Mouse (Mus musculus) myocyte (in vitro differentiated cells): ENCODE measurements at regions not wholly inside any gene's neighbourhood (a gene's known extent, or its start where the extent isn't known, plus 50 kb on each side); places are given as distances from the start of the nearest gene placed in this dataset.

ENCODE experiments used
- H3K27me3 ChIP-seq: one replicate; pipeline ENCODE4 v1.6.1; 2011; ENCODE audit not compliant: control insufficient read depth, insufficient read depth, insufficient read length
- H3K36me3 ChIP-seq: one replicate; pipeline ENCODE4 v1.6.1; 2011; ENCODE audit not compliant: control insufficient read depth, insufficient read depth
- H3K4me2 ChIP-seq: one replicate; pipeline ENCODE4 v1.6.1; 2011; ENCODE audit warnings: low read depth, control low read depth
- H3K4me3 ChIP-seq: one replicate; pipeline ENCODE4 v1.5.1; 2011; ENCODE audit warnings: mild to moderate bottlenecking, control low read depth, moderate library complexity
- H3K79me2 ChIP-seq: one replicate; pipeline ENCODE4 v1.6.1; 2011; ENCODE audit not compliant: control insufficient read depth, insufficient read depth
- H3ac ChIP-seq: one replicate; pipeline ENCODE4 v1.6.1; 2011; ENCODE audit not compliant: control insufficient read depth, insufficient read length
- CEBPB ChIP-seq: IDR thresholded peaks from 2 replicates; pipeline ENCODE4 v1.6.1; 2011; ENCODE audit warnings: mild to moderate bottlenecking, moderate library complexity; ENCODE audit not compliant: poor library complexity, insufficient read depth, severe bottlenecking
- E2F4 ChIP-seq: IDR thresholded peaks from one replicate; pipeline ENCODE4 v1.6.1; 2011; ENCODE audit warnings: mild to moderate bottlenecking, control low read depth, moderate library complexity; ENCODE audit not compliant: insufficient read depth
- MAX ChIP-seq: IDR thresholded peaks from one replicate; pipeline ENCODE4 v1.6.1; 2011; ENCODE audit warnings: low read depth, mild to moderate bottlenecking, control low read depth
- MYOD1 ChIP-seq, 3 experiments: IDR thresholded peaks; one replicate each; pipeline ENCODE4 v1.6.1; 2011; ENCODE audit warnings: control low read depth in 2 of 3, low read depth in 2 of 3, mild to moderate bottlenecking in 2 of 3, moderate library complexity in 1 of 3; ENCODE audit not compliant: insufficient read length in 2 of 3, control insufficient read depth in 1 of 3
- MYOG ChIP-seq, 3 experiments: IDR thresholded peaks; one replicate each; pipeline ENCODE4 v1.6.1; 2011; ENCODE audit warnings: control low read depth in 2 of 3, low read depth in 2 of 3, mild to moderate bottlenecking in 2 of 3; ENCODE audit not compliant: insufficient read length in 2 of 3, control insufficient read depth in 1 of 3, insufficient read depth in 1 of 3
- POLR2A ChIP-seq: IDR thresholded peaks from one replicate; pipeline ENCODE4 v1.6.1; 2011; ENCODE audit warnings: low read depth, mild to moderate bottlenecking, control low read depth, moderate library complexity; ENCODE audit not compliant: insufficient read length
- POLR2AphosphoS2 ChIP-seq: IDR thresholded peaks from one replicate; pipeline ENCODE4 v1.6.1; 2011; ENCODE audit warnings: low read depth, control low read depth; ENCODE audit not compliant: insufficient read length
- REST ChIP-seq: IDR thresholded peaks from one replicate; pipeline ENCODE4 v1.6.1; 2011; ENCODE audit warnings: mild to moderate bottlenecking, control low read depth, moderate library complexity; ENCODE audit not compliant: insufficient read depth, insufficient read length
- SRF ChIP-seq: IDR thresholded peaks from one replicate; pipeline ENCODE4 v1.6.1; 2011; ENCODE audit warnings: low read depth; ENCODE audit not compliant: control insufficient read depth, insufficient read length
- TCF12 ChIP-seq: IDR thresholded peaks from one replicate; pipeline ENCODE4 v1.6.1; 2011; ENCODE audit warnings: mild to moderate bottlenecking, control low read depth; ENCODE audit not compliant: poor library complexity, insufficient read depth, severe bottlenecking
- TCF3 ChIP-seq: IDR thresholded peaks from one replicate; pipeline ENCODE4 v1.6.1; 2011; ENCODE audit warnings: low read depth, control low read depth; ENCODE audit not compliant: insufficient read length
- USF1 ChIP-seq: IDR thresholded peaks from one replicate; pipeline ENCODE4 v1.6.1; 2011; ENCODE audit warnings: low read depth, mild to moderate bottlenecking, control low read depth, moderate library complexity

GRCm38 (mm10) chr13:79057424-79057823, 857.9 kb upstream of the Nr2f1 start:
- Histone ChIP-seq H3K36me3 (no peaks in the 10 kb centered on the region), H3K4me2 (no peak overlapping the region), H3K4me3 (no peak overlapping the region), H3K79me2 (no peaks in the 10 kb centered on the region), H3ac (no peak overlapping the region), H3K27me3 (no peaks in the 10 kb centered on the region)
- TF ChIP-seq MAX (no peak), TCF3 (no peak), POLR2A (no peak), USF1 (no peak), CEBPB (no peak), MYOG (IDR thresholded peaks at IDR 0.05; ENCODE audit: control insufficient read depth in 1 of 3, insufficient read depth in 1 of 3, insufficient read length in 2 of 3, low read depth in 2 of 3) (no peak), REST (no peak), POLR2AphosphoS2 (no peak), SRF (no peak), MYOD1 (IDR thresholded peaks at IDR 0.05; ENCODE audit: control insufficient read depth in 1 of 3, insufficient read length in 2 of 3, low read depth in 2 of 3) (no peak), E2F4 (no peak), TCF12 (no peak)

DNA sequence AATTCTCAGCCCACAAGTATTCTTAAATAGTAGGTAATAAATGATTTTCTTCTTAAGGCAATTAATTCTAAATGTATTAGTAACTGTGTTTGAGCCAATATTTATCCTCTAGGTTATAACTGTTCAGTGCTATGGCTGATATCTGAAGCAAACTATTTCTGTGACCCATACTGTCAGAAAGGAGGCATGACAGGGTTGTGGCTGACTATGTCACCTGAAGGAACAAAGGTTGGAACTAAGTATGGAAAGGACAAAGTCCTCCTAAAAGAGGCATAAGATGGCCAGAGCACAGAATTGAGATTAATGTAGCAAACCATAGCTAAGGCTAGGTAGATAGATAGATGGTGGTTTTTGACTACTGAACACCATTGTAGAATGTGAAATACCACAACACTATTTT, 854.9 kb upstream of the Nr2f1 start:
- Histone ChIP-seq H3K36me3 (no peaks in the 10 kb centered on the region), H3K4me3 (no peak overlapping the region), H3K79me2 (no peaks in the 10 kb centered on the region), H3K27me3 (no peaks in the 10 kb centered on the region), H3ac (no peak overlapping the region), H3K4me2 (no peak overlapping the region)
- TF ChIP-seq REST (no peak), MAX (no peak), CEBPB (no peak), E2F4 (no peak), POLR2AphosphoS2 (no peak), MYOG (IDR thresholded peaks at IDR 0.05; ENCODE audit: control insufficient read depth in 1 of 3, insufficient read depth in 1 of 3, insufficient read length in 2 of 3, low read depth in 2 of 3) (no peak), USF1 (no peak), POLR2A (no peak), TCF12 (no peak), MYOD1 (IDR thresholded peaks at IDR 0.05; ENCODE audit: control insufficient read depth in 1 of 3, insufficient read length in 2 of 3, low read depth in 2 of 3) (no peak), TCF3 (no peak), SRF (no peak)

- no peaks in the 10 kb centered on the region for H3K79me2 ChIP-seq
- no peak overlapping the region for H3K4me2 ChIP-seq
- no peak overlapping the region for H3ac ChIP-seq
- H3K36me3 ChIP-seq, result no peaks in the 10 kb centered on the region
- no peak overlapping the region for H3K4me3 ChIP-seq
- no peak for TF ChIP-seq POLR2AphosphoS2
- TF ChIP-seq MAX, result no peak
- no peaks in the 10 kb centered on the region for H3K27me3 ChIP-seq
Measured at GRCm38 (mm10) chr13:79053428-79053827, 853.9 kb upstream of the Nr2f1 start.

GRCm38 (mm10) chr13:79047240-79047639, 847.7 kb upstream of the Nr2f1 start:
- Histone ChIP-seq H3K36me3 (no peaks in the 10 kb centered on the region), H3K79me2 (no peaks in the 10 kb centered on the region), H3ac (no peak overlapping the region), H3K4me2 (no peak overlapping the region), H3K4me3 (no peak overlapping the region), H3K27me3 (no peaks in the 10 kb centered on the region)
- no peak for TF ChIP-seq REST
- TF ChIP-seq USF1, result no peak
- no peak for TF ChIP-seq E2F4
- TF ChIP-seq MAX, result no peak
- no peak for TF ChIP-seq MYOG (IDR thresholded peaks at IDR 0.05; ENCODE audit: control insufficient read depth in 1 of 3, insufficient read depth in 1 of 3, insufficient read length in 2 of 3, low read depth in 2 of 3)
- TF ChIP-seq CEBPB, result no peak
- TF ChIP-seq SRF, result no peak
- TF ChIP-seq MYOD1 (IDR thresholded peaks at IDR 0.05; ENCODE audit: control insufficient read depth in 1 of 3, insufficient read length in 2 of 3, low read depth in 2 of 3), result no peak
- no peak for TF ChIP-seq POLR2AphosphoS2
- no peak for TF ChIP-seq TCF12
- TF ChIP-seq POLR2A, result no peak
- no peak for TF ChIP-seq TCF3

DNA sequence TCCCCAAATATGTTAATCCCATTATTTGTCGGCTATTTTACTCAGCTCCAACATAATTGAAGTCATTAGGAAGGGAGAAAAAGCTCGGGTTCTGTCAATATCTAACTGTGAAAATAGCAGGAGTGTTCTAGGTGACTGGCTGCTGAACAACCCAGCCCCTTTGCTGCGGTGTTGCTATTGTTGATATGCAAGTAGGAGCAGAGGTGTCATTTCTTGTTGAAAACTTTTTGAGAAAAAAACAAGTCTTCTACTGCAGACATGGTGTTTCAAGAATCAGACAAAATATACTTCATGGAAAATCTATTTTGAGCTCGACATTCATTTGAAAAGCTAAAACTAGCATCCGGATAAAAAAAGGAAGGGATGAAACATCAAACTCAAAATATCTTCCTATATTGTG, 845.1 kb upstream of the Nr2f1 start:
- H3K4me3 ChIP-seq, result no peak overlapping the region
- H3K36me3 ChIP-seq, result no peaks in the 10 kb centered on the region
- no peak for TF ChIP-seq TCF3
- no peak for TF ChIP-seq TCF12
- no peak for TF ChIP-seq MYOG (IDR thresholded peaks at IDR 0.05; ENCODE audit: control insufficient read depth in 1 of 3, insufficient read depth in 1 of 3, insufficient read length in 2 of 3, low read depth in 2 of 3)
- no peak for TF ChIP-seq POLR2A
- no peak for TF ChIP-seq E2F4
- TF ChIP-seq MAX, result no peak
- TF ChIP-seq SRF, result no peak
- no peak overlapping the region for H3ac ChIP-seq
- no peak overlapping the region for H3K4me2 ChIP-seq
- H3K79me2 ChIP-seq, result no peaks in the 10 kb centered on the region
- H3K27me3 ChIP-seq, result no peaks in the 10 kb centered on the region
